Mouse (Mus musculus) brain, embryonic 14.5 days (tissue): ENCODE measurements around the gene Fance.

ENCODE experiments used
- CTCF ChIP-seq: fragments of 200-500 bp; IDR thresholded peaks from 2 replicates; pipeline ENCODE4 v1.5.1; 2012; ENCODE audit warnings: inconsistent platforms, mild to moderate bottlenecking, moderate library complexity, borderline replicate concordance; ENCODE audit not compliant: insufficient read depth, insufficient read length; ENCODE audit errors: extremely low read depth
- POLR2A ChIP-seq: fragments of 200-500 bp; IDR thresholded peaks from 2 replicates; pipeline ENCODE4 v1.6.1; 2012; ENCODE audit warnings: mild to moderate bottlenecking, inconsistent platforms, borderline replicate concordance; ENCODE audit not compliant: poor library complexity, insufficient read depth, insufficient read length, severe bottlenecking; ENCODE audit errors: extremely low read depth

GRCm38 (mm10) chr17:28335267-28335666 lies 21.9 kb downstream of the Fance start:
- TF ChIP-seq CTCF (no peak), POLR2A (no peak)
